Mouse (Mus musculus) kidney, postnatal 0 days (tissue): ENCODE measurements around the gene Ccdc134. TPM values are rescaled to one million over a fixed set of nuclear protein-coding genes. Genes with fewer than 3 reads are reported as not detected.

Source experiments
- ATAC-seq: fragments of 200-750 bp; cut with Nextera tagmentation; replicated peaks from 2 replicates; pipeline ENCODE4 v1.8.0; 2017; ENCODE audit warnings: low read depth, moderate number of reproducible peaks, moderate TSS enrichment, moderate library complexity; ENCODE audit not compliant: low FRiP score
- DNase-seq: peaks from one replicate; pipeline ENCODE4 v3.0.0-alpha.2; 2016; ENCODE audit warnings: low spot score
- H3K27ac ChIP-seq: fragments of 300-500 bp; sonication (generic); 2 replicates; pipeline ENCODE4 v1.5.1; 2014; ENCODE audit warnings: mild to moderate bottlenecking
- H3K27me3 ChIP-seq: fragments of 300-500 bp; sonication (generic); 2 replicates; pipeline ENCODE4 v1.6.1; 2014; ENCODE audit warnings: low read length, mixed read lengths; ENCODE audit not compliant: insufficient read depth
- H3K36me3 ChIP-seq: fragments of 300-500 bp; sonication (generic); 2 replicates; pipeline ENCODE4 v1.6.1; 2014; ENCODE audit warnings: low read length, mixed read lengths; ENCODE audit not compliant: insufficient read depth
- H3K4me1 ChIP-seq: fragments of 300-500 bp; sonication (generic); replicated peaks from 2 replicates; pipeline ENCODE4 v1.6.1; 2014; ENCODE audit warnings: antibody characterized with exemption, low read length, mixed read lengths; ENCODE audit not compliant: insufficient read depth
- H3K4me2 ChIP-seq: fragments of 300-500 bp; sonication (generic); 2 replicates; pipeline ENCODE4 v1.6.1; 2014; ENCODE audit warnings: mild to moderate bottlenecking, low read length, moderate library complexity, mixed read lengths
- H3K4me3 ChIP-seq: fragments of 300-500 bp; sonication (generic); replicated peaks from 2 replicates; pipeline ENCODE4 v1.5.1; 2014; ENCODE audit warnings: low read depth, low read length
- H3K9ac ChIP-seq: fragments of 300-500 bp; sonication (generic); 2 replicates; pipeline ENCODE4 v1.6.1; 2014; ENCODE audit warnings: low read depth, low read length
- H3K9me3 ChIP-seq: fragments of 300-500 bp; sonication (generic); replicated peaks from 2 replicates; pipeline ENCODE4 v1.6.1; 2016; ENCODE audit warnings: low read length, inconsistent platforms, mixed read lengths
- CTCF ChIP-seq: IDR thresholded peaks from 2 replicates; pipeline ENCODE4 v1.5.1; 2016; ENCODE audit warnings: antibody characterized with exemption, low read depth, mild to moderate bottlenecking, moderate library complexity
- WGBS: fragments of 180-500 bp; shearing (Covaris S2); extraction: QIAGEN DNeasy Blood & Tissue Kit; methylation state at CpG from one replicate; pipeline ENCODE4 v1.1.7; 2014; 5-methylcytosine and 5-hydroxymethylcytosine counted together
- polyA plus RNA-seq: library from polyadenylated mRNA; unstranded; fragments of >200 nt; fragmentation: Nextera tagmentation; extraction: Ambion mirVana; gene quantifications from 2 replicates; pipeline ENCODE4 v1.2.1, GENCODE M21; 2015

Ccdc134 gene
- polyA plus RNA-seq, 1 experiment from 2014 or later, result 10.7 TPM

- no peak; the same call in 1 of the 2 replicates for TF ChIP-seq CTCF
- Histone ChIP-seq H3K27me3 (no peaks in the 10 kb centered on the region), H3K4me3 (peak within 1 kb of the TSS; percentile 92), H3K36me3 (no peaks in the 10 kb centered on the region), H3K27ac (peak within 1 kb of the TSS; percentile 92), H3K4me2 (peak within 1 kb of the TSS; percentile 89), H3K9me3 (no peaks in the 10 kb centered on the region), H3K4me1 (0 out of 2 replicates have a peak, but pooled peaks cover 8% of the 10 kb centered on the region), H3K9ac (peak within 1 kb of the TSS; percentile 87)
- DNase-seq (peak; percentile 99), ATAC-seq (peak; percentile 95)
- under 1% methylated on average over 65 of the region's 79 CpGs for WGBS
Measured at GRCm38 (mm10) chr15:82146770-82147610, 19.3 kb downstream of the Ccdc134 start, which contains the start of gene Srebf2. Gene Srebf2 (plus strand): TSS chr15:82147181.

GRCm38 (mm10) chr15:82147611-82148111 is 19.9 kb downstream of the Ccdc134 start:
- no peaks in the 10 kb centered on the region for H3K9me3 ChIP-seq
- H3K4me3 ChIP-seq, result peak overlapping the region; percentile 92
- WGBS, result under 1% methylated on average over 48 of the region's 50 CpGs
- no peaks in the 10 kb centered on the region for H3K36me3 ChIP-seq
- ATAC-seq (peak; percentile 25), DNase-seq (peak; percentile 78)
- peak overlapping the region; percentile 87 for H3K9ac ChIP-seq
- 0 out of 2 replicates have a peak, but pooled peaks cover 8% of the 10 kb centered on the region for H3K4me1 ChIP-seq
- H3K27ac ChIP-seq, result peak overlapping the region; percentile 92
- no peak for TF ChIP-seq CTCF
- no peaks in the 10 kb centered on the region for H3K27me3 ChIP-seq
- peak overlapping the region; percentile 89 for H3K4me2 ChIP-seq

- Histone ChIP-seq H3K4me1 (0 out of 2 replicates have a peak, but pooled peaks cover 8% of the 10 kb centered on the region), H3K36me3 (no peaks in the 10 kb centered on the region), H3K4me3 (peak overlapping the region; percentile 92), H3K4me2 (peak overlapping the region; percentile 89), H3K27me3 (no peaks in the 10 kb centered on the region), H3K9ac (peak overlapping the region; percentile 87), H3K9me3 (no peaks in the 10 kb centered on the region), H3K27ac (no peak overlapping the region; the same call in 1 of the 2 replicates)
- 18% methylated on average over 9 of the region's 9 CpGs for WGBS
- peak; percentile 18 for DNase-seq
- no peak for ATAC-seq
- TF ChIP-seq CTCF, result no peak
Measured at GRCm38 (mm10) chr15:82148510-82148911, 20.8 kb downstream of the Ccdc134 start.

GRCm38 (mm10) chr15:82150042-82150441 is 22.3 kb downstream of the Ccdc134 start:
- ATAC-seq (no peak), DNase-seq (no peak)
- Histone ChIP-seq H3K27ac (no peak overlapping the region), H3K9ac (no peak overlapping the region), H3K36me3 (no peaks in the 10 kb centered on the region), H3K9me3 (no peaks in the 10 kb centered on the region), H3K4me2 (no peak overlapping the region), H3K27me3 (no peaks in the 10 kb centered on the region), H3K4me1 (0 out of 2 replicates have a peak, but pooled peaks cover 8% of the 10 kb centered on the region), H3K4me3 (no peak overlapping the region)
- TF ChIP-seq CTCF, result no peak

GRCm38 (mm10) chr15:82151176-82151575 is 23.5 kb downstream of the Ccdc134 start:
- no peaks in the 10 kb centered on the region for H3K27me3 ChIP-seq
- H3K27ac ChIP-seq, result no peak overlapping the region
- ATAC-seq, result no peak
- H3K4me3 ChIP-seq, result no peak overlapping the region
- H3K9ac ChIP-seq, result no peak overlapping the region
- TF ChIP-seq CTCF, result no peak
- H3K4me1 ChIP-seq, result 0 out of 2 replicates have a peak, but pooled peaks cover 8% of the 10 kb centered on the region
- H3K36me3 ChIP-seq, result no peaks in the 10 kb centered on the region
- no peak for DNase-seq
- no peaks in the 10 kb centered on the region for H3K9me3 ChIP-seq
- no peak overlapping the region for H3K4me2 ChIP-seq
- WGBS, result 91% methylated on average over 4 of the region's 4 CpGs

GRCm38 (mm10) chr15:82152022-82152421 is 24.3 kb downstream of the Ccdc134 start:
- DNase-seq (no peak), ATAC-seq (no peak)
- 80% methylated on average over 12 of the region's 12 CpGs for WGBS
- Histone ChIP-seq H3K9ac (no peak overlapping the region), H3K9me3 (no peaks in the 10 kb centered on the region), H3K27me3 (no peaks in the 10 kb centered on the region), H3K4me3 (no peak overlapping the region), H3K4me1 (0 out of 2 replicates have a peak, but pooled peaks cover 8% of the 10 kb centered on the region), H3K36me3 (no peaks in the 10 kb centered on the region), H3K27ac (no peak overlapping the region), H3K4me2 (no peak overlapping the region)
- TF ChIP-seq CTCF, result no peak
